Mouse (Mus musculus): ENCODE measurements around the gene Hist1h2ai. TPM values are rescaled to one million over a fixed set of nuclear protein-coding genes. Genes with fewer than 3 reads are reported as not detected.
"Not testable (repeated sequence)": the region's sequence is repeated elsewhere in the genome, so short reads cannot be mapped to it uniquely, and the experiment has no call there.

Gene Hist1h2ai
- polyA plus RNA-seq, 1 experiment, result 40.4 TPM

GRCm38 (mm10) chr13:21711698-21712097, 4.5 kb upstream of the Hist1h2ai start:
- 46% methylated on average over 4 of the region's 4 CpGs for WGBS
- H3K4me1 ChIP-seq (ENCODE audit: control insufficient read depth, insufficient read depth, insufficient read length), result no peaks in the 10 kb centered on the region
- TF ChIP-seq POLR2A (IDR thresholded peaks at IDR 0.05; ENCODE audit: low read depth, low read length) (no peak), CTCF (IDR thresholded peaks at IDR 0.05; ENCODE audit: extremely low read depth, insufficient read depth, insufficient read length, insufficient replicate concordance) (no peak)
- H3K27me3 ChIP-seq (ENCODE audit: control insufficient read depth, insufficient read depth, low read length), result no peaks in the 10 kb centered on the region
- no peak overlapping the region for H3K4me3 ChIP-seq (ENCODE audit: extremely low read depth, insufficient read depth, insufficient read length)
- DNase-seq (ENCODE audit: low read depth in 1 of 2, low spot score in 2 of 2), result no peak
- H3K36me3 ChIP-seq (ENCODE audit: control insufficient read depth, insufficient read depth, low read length), result no peaks in the 10 kb centered on the region
- no peak overlapping the region for H3K27ac ChIP-seq (ENCODE audit: insufficient read depth, low read length)

- no peak overlapping the region; the same call in 1 of the 2 replicates for H3K4me3 ChIP-seq (ENCODE audit: extremely low read depth, insufficient read depth, insufficient read length)
- DNase-seq (ENCODE audit: low read depth in 1 of 2, low spot score in 2 of 2), result peak; percentile 60 to 61
- H3K4me1 ChIP-seq (ENCODE audit: control insufficient read depth, insufficient read depth, insufficient read length), result peaks cover 7% of the 10 kb centered on the region
- H3K27me3 ChIP-seq (ENCODE audit: control insufficient read depth, insufficient read depth, low read length), result no peaks in the 10 kb centered on the region
- no peaks in the 10 kb centered on the region for H3K36me3 ChIP-seq (ENCODE audit: control insufficient read depth, insufficient read depth, low read length)
- under 1% methylated on average over 7 of the region's 7 CpGs for WGBS
- no peak for TF ChIP-seq POLR2A (IDR thresholded peaks at IDR 0.05; ENCODE audit: low read depth, low read length)
- TF ChIP-seq CTCF (IDR thresholded peaks at IDR 0.05; ENCODE audit: extremely low read depth, insufficient read depth, insufficient read length, insufficient replicate concordance), result peak; percentile 34; the same call in 1 of the 2 replicates
- H3K27ac ChIP-seq (ENCODE audit: insufficient read depth, low read length), result peak overlapping the region; percentile 39; the same call in 1 of the 2 replicates
Observed at GRCm38 (mm10) chr13:21714725-21715124, 1.5 kb upstream of the Hist1h2ai start.

- Histone ChIP-seq H3K4me3 (ENCODE audit: extremely low read depth, insufficient read depth, insufficient read length) (peak overlapping the region; percentile 33), H3K36me3 (ENCODE audit: control insufficient read depth, insufficient read depth, low read length) (no peaks in the 10 kb centered on the region), H3K27me3 (ENCODE audit: control insufficient read depth, insufficient read depth, low read length) (no peaks in the 10 kb centered on the region), H3K27ac (ENCODE audit: insufficient read depth, low read length) (peak overlapping the region; percentile 40), H3K4me1 (ENCODE audit: control insufficient read depth, insufficient read depth, insufficient read length) (peaks cover 7% of the 10 kb centered on the region)
- no peak for DNase-seq (ENCODE audit: low read depth in 1 of 2, low spot score in 2 of 2)
- TF ChIP-seq CTCF (IDR thresholded peaks at IDR 0.05; ENCODE audit: extremely low read depth, insufficient read depth, insufficient read length, insufficient replicate concordance) (no peak), POLR2A (IDR thresholded peaks at IDR 0.05; ENCODE audit: low read depth, low read length) (no peak)
- 1% methylated on average over 22 of the region's 22 CpGs for WGBS
Observed at GRCm38 (mm10) chr13:21715131-21715863, 925 bp upstream of the Hist1h2ai start.

GRCm38 (mm10) chr13:21716540-21717391, 544 bp downstream of the Hist1h2ai start:
- Histone ChIP-seq H3K4me3 (ENCODE audit: extremely low read depth, insufficient read depth, insufficient read length) (peak overlapping the region; percentile 56), H3K27ac (ENCODE audit: insufficient read depth, low read length) (peak overlapping the region; percentile 97)
- H3K4me1 ChIP-seq (ENCODE audit: control insufficient read depth, insufficient read depth, insufficient read length); H3K36me3 ChIP-seq (ENCODE audit: control insufficient read depth, insufficient read depth, low read length); H3K27me3 ChIP-seq (ENCODE audit: control insufficient read depth, insufficient read depth, low read length): not testable (repeated sequence)
- peak; percentile 24 to 48 for DNase-seq (ENCODE audit: low read depth in 1 of 2, low spot score in 2 of 2)
- WGBS, result under 1% methylated on average over 16 of the region's 38 CpGs

GRCm38 (mm10) chr13:21717397-21718357, 1.5 kb downstream of the Hist1h2ai start, which contains the start of gene Hist1h3h:
TSS of gene Hist1h3h (plus strand) at chr13:21717659.
- peak; percentile 81 to 83 for DNase-seq (ENCODE audit: low read depth in 1 of 2, low spot score in 2 of 2)
- H3K36me3 ChIP-seq (ENCODE audit: control insufficient read depth, insufficient read depth, low read length), result not testable (repeated sequence)

GRCm38 (mm10) chr13:21718381-21719080, 2.3 kb downstream of the Hist1h2ai start:
- H3K4me3 ChIP-seq (ENCODE audit: extremely low read depth, insufficient read depth, insufficient read length), result peak overlapping the region; percentile 27; the same call in 1 of the 2 replicates
- no peak overlapping the region for H3K27ac ChIP-seq (ENCODE audit: insufficient read depth, low read length)
- peaks cover 9% of the 10 kb centered on the region for H3K4me1 ChIP-seq (ENCODE audit: control insufficient read depth, insufficient read depth, insufficient read length)

More at GRCm38 (mm10) chr13:21717397-21718357, 1.5 kb downstream of the Hist1h2ai start, which contains the start of gene Hist1h3h:
- 3% methylated on average over 32 of the region's 56 CpGs for WGBS
- Histone ChIP-seq H3K4me3 (ENCODE audit: extremely low read depth, insufficient read depth, insufficient read length) (peak within 1 kb of the TSS; percentile 50), H3K27ac (ENCODE audit: insufficient read depth, low read length) (peak within 1 kb of the TSS; percentile 79)
- H3K27me3 ChIP-seq (ENCODE audit: control insufficient read depth, insufficient read depth, low read length); H3K4me1 ChIP-seq (ENCODE audit: control insufficient read depth, insufficient read depth, insufficient read length): not testable (repeated sequence)
- TF ChIP-seq POLR2A (IDR thresholded peaks at IDR 0.05; ENCODE audit: low read depth, low read length), result peak; percentile 55

GRCm38 (mm10) chr13:21721107-21721756, 5.0 kb downstream of the Hist1h2ai start:
- peak overlapping the region; percentile 66 for H3K4me3 ChIP-seq (ENCODE audit: extremely low read depth, insufficient read depth, insufficient read length)
- H3K27ac ChIP-seq (ENCODE audit: insufficient read depth, low read length), result peak overlapping the region; percentile 85
- not testable (repeated sequence) for H3K4me1 ChIP-seq (ENCODE audit: control insufficient read depth, insufficient read depth, insufficient read length); H3K36me3 ChIP-seq (ENCODE audit: control insufficient read depth, insufficient read depth, low read length); DNase-seq (ENCODE audit: low read depth in 1 of 2, low spot score in 2 of 2); H3K27me3 ChIP-seq (ENCODE audit: control insufficient read depth, insufficient read depth, low read length)
- WGBS, result 2% methylated on average over 28 of the region's 44 CpGs

More at GRCm38 (mm10) chr13:21718381-21719080, 2.3 kb downstream of the Hist1h2ai start:
- H3K27me3 ChIP-seq (ENCODE audit: control insufficient read depth, insufficient read depth, low read length), result no peaks in the 10 kb centered on the region
- WGBS, result 69% methylated on average over 4 of the region's 4 CpGs
- H3K36me3 ChIP-seq (ENCODE audit: control insufficient read depth, insufficient read depth, low read length), result no peaks in the 10 kb centered on the region
- TF ChIP-seq CTCF (IDR thresholded peaks at IDR 0.05; ENCODE audit: extremely low read depth, insufficient read depth, insufficient read length, insufficient replicate concordance) (no peak), POLR2A (IDR thresholded peaks at IDR 0.05; ENCODE audit: low read depth, low read length) (no peak)
- no peak for DNase-seq (ENCODE audit: low read depth in 1 of 2, low spot score in 2 of 2)

Measured in spleen, adult 2 months (tissue).